Mouse (Mus musculus) activated CD4-positive, CD25-positive, alpha-beta regulatory T cell, adult 9 weeks (primary cell): Measurements from ENCODE around the gene Nsun5. TPM values are rescaled to one million over a fixed set of nuclear protein-coding genes. Genes with fewer than 3 reads are reported as not detected.

Experiments used
- polyA plus RNA-seq: library from polyadenylated mRNA; unstranded; fragments of 100-300 nt; shearing (Covaris generic); gene quantifications from one replicate; pipeline ENCODE4 v1.2.1, GENCODE M21; 2017

The Nsun5 gene
- polyA plus RNA-seq, result 51.0 TPM

GRCm38 (mm10) chr5:135369787-135370654 is at the start of gene Nsun5:
Gene Nsun5, plus strand, starts transcription at chr5:135369953.

GRCm38 (mm10) chr5:135349862-135350261 is 19.9 kb upstream of the Nsun5 start, which contains the start of gene Fkbp6:
Gene Fkbp6, minus strand, starts transcription at chr5:135350044.

GRCm38 (mm10) chr5:135352995-135353394 is 16.8 kb upstream of the Nsun5 start, which contains the start of gene Trim50:
Gene Trim50, plus strand, starts transcription at chr5:135353295.

GRCm38 (mm10) chr5:135394004-135394823 is 24.5 kb downstream of the Nsun5 start, which contains the start of gene Pom121:
Gene Pom121, minus strand, starts transcription at chr5:135394546.

Other genes starting within 250 kb of the Nsun5 start
- gene Tbl2, start 220.3 kb upstream of the Nsun5 start, polyA plus RNA-seq, result 21.0 TPM
- gene Bcl7b, start 201.7 kb upstream of the Nsun5 start, polyA plus RNA-seq, result 71.8 TPM
- 18.4 TPM for gene Baz1b, start 182.7 kb upstream of the Nsun5 start, polyA plus RNA-seq
- gene Fzd9, start 118.7 kb upstream of the Nsun5 start, polyA plus RNA-seq, result not detected
- gene Fkbp6, start 19.9 kb upstream of the Nsun5 start, polyA plus RNA-seq, result not detected
- gene Trim50, start 16.7 kb upstream of the Nsun5 start, polyA plus RNA-seq, result not detected
- gene Pom121, start 24.6 kb downstream of the Nsun5 start, polyA plus RNA-seq, result 4.1 TPM
- gene Hip1, start 175.2 kb downstream of the Nsun5 start, polyA plus RNA-seq, result 15.7 TPM
- gene Ccl26, start 193.6 kb downstream of the Nsun5 start, polyA plus RNA-seq, result not detected
- not detected for gene Ccl24, start 203.1 kb downstream of the Nsun5 start, polyA plus RNA-seq